Mouse (Mus musculus) neutrophil, adult 5-6 weeks (primary cell): ENCODE results near the gene Cd81. TPM values are rescaled to one million over a fixed set of nuclear protein-coding genes. Genes with fewer than 3 reads are reported as not detected.

ENCODE experiments used
- ATAC-seq: fragments of 151-379, 151-347 bp; 2 replicates; pipeline ENCODE4 v1.8.0; 2017; ENCODE audit warnings: mild to moderate bottlenecking, moderate TSS enrichment; ENCODE audit not compliant: insufficient number of reproducible peaks, poor library complexity, low FRiP score, severe bottlenecking; ENCODE audit errors: extremely low read depth
- total RNA-seq: library from RNA; stranded (forward); fragments of 200-1000 nt; gene quantifications from 2 replicates; pipeline ENCODE4 v1.2.3, GENCODE M21; 2017

Gene Cd81
- total RNA-seq, 1 experiment from 2014 or later, result 141 TPM

DNA sequence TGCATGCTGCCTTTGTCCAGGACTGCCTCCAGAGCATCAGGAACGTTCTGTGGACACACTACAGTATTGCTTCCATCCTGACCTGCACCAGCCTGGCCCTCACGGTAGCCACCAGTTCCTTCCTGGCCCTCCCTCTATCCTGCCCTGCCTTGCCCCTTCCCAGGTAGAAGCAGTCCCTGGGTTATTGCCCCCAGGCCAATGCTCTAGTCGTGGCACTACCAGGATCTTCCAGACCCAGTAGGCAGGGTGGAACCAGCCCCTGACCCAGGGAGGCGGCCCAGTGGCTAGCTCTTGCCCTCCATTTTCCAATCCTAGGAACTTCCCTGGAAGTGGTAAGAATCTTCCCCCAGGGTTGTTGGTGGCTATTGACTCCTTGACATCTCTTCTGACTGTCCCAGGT, 35.4 kb upstream of the Cd81 start:
- ATAC-seq, result no peak

- ATAC-seq, result no peak
Measured at GRCm38 (mm10) chr7:143020040-143020439, 32.5 kb upstream of the Cd81 start.

DNA sequence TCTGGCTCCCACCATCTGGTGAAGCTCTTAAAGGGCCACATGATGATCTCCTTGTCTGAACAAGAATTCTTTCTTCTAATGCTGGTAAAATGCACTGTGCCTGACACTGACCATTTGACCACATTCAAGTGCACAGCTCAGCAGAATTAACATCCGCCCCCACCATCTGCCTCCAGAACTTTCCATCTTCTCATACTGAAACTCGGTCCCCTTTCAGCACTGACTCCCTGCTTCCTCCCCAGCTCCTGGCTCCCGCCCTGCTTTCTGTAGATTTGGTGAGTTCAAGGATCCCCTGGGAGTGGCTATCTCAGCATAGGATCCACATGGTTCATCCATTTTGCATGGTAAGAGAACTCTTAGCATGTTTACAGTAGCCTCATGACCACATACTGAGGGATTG, 31.8 kb upstream of the Cd81 start:
- ATAC-seq, result no peak

DNA sequence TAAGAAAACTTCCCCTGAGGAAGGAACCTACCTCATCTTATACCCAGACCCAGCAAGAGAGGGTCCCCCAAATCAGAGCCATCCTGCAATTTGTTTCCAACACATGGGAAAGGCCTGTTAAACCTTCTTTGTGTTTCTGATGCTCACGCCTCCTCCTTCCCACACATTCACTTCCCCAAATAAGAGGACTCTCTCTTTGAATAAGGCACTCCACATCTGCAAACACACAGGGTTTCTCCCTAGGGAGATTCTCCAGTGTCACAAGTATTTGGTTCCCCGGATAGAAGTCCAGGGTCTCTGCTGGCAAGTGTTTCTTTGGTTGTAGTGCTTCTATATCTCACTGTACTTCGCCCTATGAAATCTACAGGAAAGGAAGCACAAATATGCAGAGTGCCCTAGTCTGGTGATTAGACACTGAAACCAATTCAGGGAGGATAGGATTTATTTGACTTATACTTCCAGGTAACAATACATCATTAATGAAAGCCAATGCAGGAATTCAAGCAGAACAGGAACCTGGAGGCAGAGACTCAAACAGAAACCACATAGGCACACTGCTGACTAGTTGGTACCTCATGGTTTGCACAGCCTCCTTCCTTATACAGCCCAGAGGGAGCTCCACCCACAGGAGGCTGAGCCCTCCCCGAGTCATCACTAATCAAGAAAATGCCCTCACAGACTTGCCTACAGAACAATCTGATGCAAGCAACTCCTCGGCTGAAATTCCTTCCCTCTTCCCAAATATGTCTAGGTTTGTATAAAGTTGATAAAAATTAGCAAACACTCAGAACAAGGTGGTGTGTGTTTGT, 31.0 kb upstream of the Cd81 start:
- ATAC-seq, result no peak

DNA sequence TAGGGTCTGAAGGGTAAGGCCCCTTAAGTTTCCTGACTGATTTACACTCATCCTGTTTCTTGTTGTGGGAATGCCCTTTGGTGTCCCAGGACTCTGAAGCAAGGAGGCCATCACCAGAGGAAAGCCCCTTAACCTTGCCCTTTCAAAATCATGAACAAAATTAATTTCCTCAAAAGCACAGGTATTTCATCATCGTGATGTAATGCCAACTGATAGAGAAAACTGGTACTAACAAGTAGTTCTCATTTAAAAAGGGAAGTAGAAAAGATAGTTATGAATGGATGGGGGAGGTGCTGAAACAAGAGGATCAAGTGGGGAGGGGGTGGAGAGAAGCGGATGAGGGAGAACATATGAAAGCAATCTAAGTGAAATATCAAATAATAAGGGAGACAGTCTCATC, 29.0 kb upstream of the Cd81 start:
- peak; percentile 68 for ATAC-seq

GRCm38 (mm10) chr7:143024293-143024692, 28.2 kb upstream of the Cd81 start:
- no peak for ATAC-seq

GRCm38 (mm10) chr7:143025496-143025895, 27.0 kb upstream of the Cd81 start:
- no peak for ATAC-seq

DNA sequence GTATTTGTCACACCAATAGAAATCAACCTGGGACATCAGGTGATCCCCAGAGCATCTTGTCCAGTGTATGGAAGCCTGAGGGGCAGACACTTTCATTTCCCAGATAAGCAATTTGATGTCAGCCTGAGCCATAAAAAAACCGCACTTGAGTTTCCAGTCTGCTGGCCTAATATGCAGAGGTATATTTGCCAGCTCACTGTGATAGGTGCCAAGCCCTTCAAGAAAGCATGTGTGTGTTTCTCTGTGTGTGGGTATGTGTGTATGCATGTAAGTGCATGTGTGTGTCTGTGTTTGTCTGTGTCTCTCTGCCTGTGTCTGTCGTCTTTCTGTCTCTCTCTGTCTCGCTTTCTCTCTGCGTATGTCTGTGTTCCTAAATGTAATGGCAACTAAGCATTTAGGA, 25.3 kb upstream of the Cd81 start:
- no peak for ATAC-seq

GRCm38 (mm10) chr7:143031816-143032215, 20.7 kb upstream of the Cd81 start:
- no peak for ATAC-seq

DNA sequence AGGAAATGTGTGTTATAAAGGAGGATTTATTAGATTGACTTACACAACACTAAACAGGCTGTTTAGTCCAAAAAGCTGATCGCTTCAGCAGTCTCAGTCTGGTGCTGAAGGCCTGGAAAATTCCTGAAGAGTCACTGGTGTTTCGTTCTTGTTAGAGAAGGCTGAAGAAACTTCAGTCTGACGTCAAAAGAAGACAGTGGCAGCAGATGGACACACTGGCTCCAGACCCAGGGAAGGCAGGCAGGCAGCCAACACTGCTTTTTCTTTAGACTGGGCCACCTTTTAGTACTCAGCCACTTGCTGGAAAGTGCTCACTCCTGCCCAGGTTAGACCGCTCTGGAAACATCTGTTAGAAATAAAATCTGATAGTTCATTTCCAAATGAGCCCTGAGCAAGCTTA, 19.0 kb upstream of the Cd81 start:
- no peak for ATAC-seq

GRCm38 (mm10) chr7:143034112-143034511, 18.4 kb upstream of the Cd81 start:
- no peak for ATAC-seq

DNA sequence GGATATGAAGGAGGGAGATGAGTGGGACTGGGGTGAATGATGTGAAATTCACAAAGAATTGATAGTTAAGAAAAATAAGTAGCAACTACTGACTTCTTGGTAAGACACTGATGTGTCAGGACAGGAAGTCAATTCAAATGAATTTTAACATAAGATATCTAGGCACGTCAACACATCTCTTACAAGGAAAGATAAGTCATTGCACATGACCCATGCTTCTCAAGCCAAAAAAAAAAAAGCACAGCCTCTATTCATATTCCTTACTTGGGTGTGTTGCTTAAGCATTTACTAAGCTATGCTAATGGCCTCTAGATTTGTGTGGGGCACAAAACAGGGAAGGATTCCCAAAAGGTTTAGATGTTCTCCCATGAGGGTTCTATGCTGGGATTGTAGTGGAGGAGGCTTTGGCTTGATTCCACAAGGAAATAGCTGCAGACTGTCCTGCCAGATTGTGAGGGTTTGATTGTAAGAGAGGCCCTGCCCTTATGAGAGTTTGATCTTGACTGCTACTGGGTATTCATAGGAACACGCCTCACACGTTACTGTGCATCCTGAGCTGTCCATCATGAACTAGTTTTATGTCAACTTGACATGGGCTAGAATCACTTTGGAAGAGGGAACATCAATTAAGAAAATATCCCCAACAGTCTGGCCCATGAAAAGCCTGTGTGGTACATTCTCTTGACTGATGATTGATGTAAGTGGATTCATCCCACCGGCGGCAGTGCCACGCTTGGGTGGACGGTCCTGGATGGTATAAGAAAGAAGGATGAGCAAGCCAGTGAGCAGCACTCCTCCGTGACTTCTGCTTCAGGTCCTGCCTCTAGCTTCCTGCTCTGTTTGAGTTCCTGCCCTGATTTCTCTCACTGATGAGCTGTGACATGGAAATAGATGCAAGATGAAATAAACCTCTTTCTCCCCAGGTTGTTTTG, 17.8 kb upstream of the Cd81 start:
- no peak for ATAC-seq

DNA sequence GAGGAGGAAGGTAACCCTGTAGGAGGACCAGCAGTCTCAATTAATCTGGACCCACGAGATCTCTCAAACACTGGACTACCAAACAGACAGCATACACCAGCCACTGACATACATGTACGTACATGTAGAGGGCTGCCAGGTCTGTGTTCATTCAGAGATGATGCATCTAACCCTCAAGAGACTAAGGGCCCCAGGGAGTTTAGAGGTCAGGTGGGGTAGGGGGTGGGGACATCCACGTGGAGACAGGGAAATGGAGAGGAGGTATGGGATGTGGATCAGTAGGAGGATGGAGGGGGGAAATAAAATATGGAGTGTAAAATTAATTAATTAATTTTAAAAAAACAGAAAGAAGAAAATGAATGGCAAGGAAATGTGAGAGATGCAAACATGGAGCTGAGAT, 15.8 kb upstream of the Cd81 start:
- ATAC-seq, result no peak

DNA sequence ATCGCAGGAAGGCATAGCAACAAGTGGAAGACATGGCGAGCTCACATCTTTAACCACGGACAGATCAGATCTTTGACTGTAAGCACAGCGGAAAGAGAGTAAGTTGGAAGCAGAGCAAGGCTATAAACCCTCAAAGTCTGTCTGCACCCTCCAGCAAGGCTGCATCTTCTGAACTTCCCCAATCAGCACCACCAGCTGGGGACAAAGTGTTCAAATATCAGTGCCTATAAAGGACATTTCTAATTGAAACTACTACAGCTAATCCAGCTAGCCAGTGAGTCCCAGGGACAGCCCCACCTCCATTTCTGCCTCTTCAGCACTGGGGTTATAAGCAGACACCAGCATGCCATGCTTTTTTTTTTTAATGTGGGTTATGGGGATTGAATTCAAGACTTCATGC, 15.2 kb upstream of the Cd81 start:
- ATAC-seq, result no peak

DNA sequence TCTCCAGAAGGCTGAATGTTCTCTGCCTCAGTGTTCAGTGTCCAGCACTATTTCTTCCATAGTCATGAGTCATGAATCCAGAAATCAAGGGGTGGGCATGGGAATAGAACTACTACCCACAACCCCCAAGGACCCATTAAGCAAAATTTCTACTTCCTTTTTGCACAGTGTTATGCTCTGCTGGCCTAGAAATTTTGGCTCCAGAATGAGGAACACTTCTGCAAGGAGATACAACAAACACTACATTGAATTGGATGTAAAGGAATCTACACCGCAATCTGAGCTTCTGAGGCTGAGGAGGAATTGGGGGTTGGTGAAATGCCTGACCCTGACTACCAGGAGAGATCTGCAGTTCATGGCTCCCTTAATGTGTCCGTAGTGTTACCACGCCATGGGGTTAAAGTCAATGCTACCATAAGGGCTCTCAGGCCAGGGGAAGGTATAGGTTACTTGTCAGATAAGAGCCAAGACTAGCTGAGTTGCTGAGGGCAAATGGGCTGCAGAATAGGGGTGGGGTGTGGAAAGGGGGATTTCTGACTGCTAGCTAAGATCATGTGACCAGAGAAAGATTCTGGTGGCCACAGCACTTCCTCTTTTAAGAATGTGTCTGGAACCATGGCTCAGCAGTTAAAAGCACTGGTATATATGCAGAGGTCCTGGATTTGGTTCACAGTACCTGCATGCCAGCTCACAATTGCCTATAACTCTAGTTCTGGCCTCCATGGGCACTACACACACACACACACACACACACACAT, 14.2 kb upstream of the Cd81 start:
- peak; percentile 81 for ATAC-seq

DNA sequence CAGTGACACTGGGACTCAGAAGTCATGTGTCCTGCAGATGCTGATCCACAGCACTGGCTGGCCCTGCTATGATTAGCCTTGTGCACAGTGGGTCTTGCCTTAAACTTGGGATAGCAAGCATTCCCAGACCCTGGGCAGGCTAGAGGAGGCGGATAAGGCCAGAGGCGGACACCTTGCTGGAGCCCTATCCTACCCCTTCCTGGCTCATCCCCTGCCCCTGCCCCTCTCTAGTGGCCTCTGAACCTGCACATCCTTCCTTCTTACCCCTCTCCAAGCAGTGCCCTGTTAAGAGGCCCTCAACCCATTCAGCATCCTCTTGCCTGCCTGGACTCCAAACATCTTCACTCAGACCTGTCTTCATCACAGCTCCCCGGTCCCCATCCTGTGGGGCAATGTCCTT, 12.0 kb upstream of the Cd81 start:
- no peak for ATAC-seq

GRCm38 (mm10) chr7:143041138-143041822, 11.3 kb upstream of the Cd81 start:
- no peak for ATAC-seq

- ATAC-seq, result no peak
Measured at GRCm38 (mm10) chr7:143042089-143042488, 10.4 kb upstream of the Cd81 start.

GRCm38 (mm10) chr7:143042897-143043300, 9.6 kb upstream of the Cd81 start:
- ATAC-seq, result no peak
